Mouse (Mus musculus) heart, postnatal 36 days (tissue): Measurements from ENCODE around the gene Ms4a18. TPM values are rescaled to one million over a fixed set of nuclear protein-coding genes. Genes with fewer than 3 reads are reported as not detected.
A peak's percentile ranks its signal among the peaks of the same experiment; 100 is the strongest.

ENCODE experiments used
- DNase-seq, 2 experiments: peaks; one replicate each; pipeline ENCODE4 v3.0.0; 2021 to 2022
- intact Hi-C: fragments of 180-260 bp; cut with DNase I; formaldehyde crosslinking; loops from one replicate; pipeline ENCODE4 v1.15.1; 2025
- total RNA-seq, 2 experiments: library from RNA; stranded (reverse); gene quantifications; 2 replicates each; pipeline ENCODE4 v1.2.3; 2021

The Ms4a18 gene
- total RNA-seq, 2 experiments from 2014 or later = not detected

GRCm38 (mm10) chr19:10985889-10986288, 31.9 kb downstream of the Ms4a18 start:
- intact Hi-C loops = no loop called here
- no peak for DNase-seq

- no peak for DNase-seq
- intact Hi-C loops = no loop called here
Measured at GRCm38 (mm10) chr19:10984551-10984950, 33.3 kb downstream of the Ms4a18 start.

- peak; percentile 25 to 63 for DNase-seq
- intact Hi-C loops = no loop called here
Measured at GRCm38 (mm10) chr19:10983146-10983545, 34.7 kb downstream of the Ms4a18 start.

- DNase-seq = no peak
- intact Hi-C loops = no loop called here
Measured at GRCm38 (mm10) chr19:10980210-10980609, 37.6 kb downstream of the Ms4a18 start.

- intact Hi-C loops = loop anchor here (5.0 kb wide), 1 partner anchor 312 kb away; no protein-coding TSS in a partner anchor
Measured at GRCm38 (mm10) chr19:10979184-10980168, 38.4 kb downstream of the Ms4a18 start.

GRCm38 (mm10) chr19:10976318-10976717, 41.5 kb downstream of the Ms4a18 start:
- intact Hi-C loops = loop anchor here (5.0 kb wide), 1 partner anchor 309 kb away; no protein-coding TSS in a partner anchor
- DNase-seq = peak in 1 of 2 experiments; percentile 40

More at GRCm38 (mm10) chr19:10979184-10980168, 38.4 kb downstream of the Ms4a18 start:
- peak; percentile 78 to 84 for DNase-seq

- intact Hi-C loops = loop anchor here (5.0 kb wide), 1 partner anchor 308 kb away; no protein-coding TSS in a partner anchor
- no peak for DNase-seq
Measured at GRCm38 (mm10) chr19:10975187-10975586, 42.6 kb downstream of the Ms4a18 start.

- intact Hi-C loops = no loop called here
- peak in 1 of 2 experiments; percentile 10 for DNase-seq
Measured at GRCm38 (mm10) chr19:10974238-10974865, 43.5 kb downstream of the Ms4a18 start, which contains the start of gene Ms4a10. Ms4a10 (minus strand) TSS chr19:10974670.

GRCm38 (mm10) chr19:10973187-10973586, 44.6 kb downstream of the Ms4a18 start:
- intact Hi-C loops = no loop called here
- DNase-seq = no peak

- no peak for DNase-seq
- intact Hi-C loops = no loop called here
Measured at GRCm38 (mm10) chr19:10972660-10973059, 45.2 kb downstream of the Ms4a18 start.

- DNase-seq = no peak
- intact Hi-C loops = no loop called here
Measured at GRCm38 (mm10) chr19:10970457-10970856, 47.4 kb downstream of the Ms4a18 start.

- no peak for DNase-seq
- intact Hi-C loops = no loop called here
Measured at GRCm38 (mm10) chr19:10968578-10968977, 49.3 kb downstream of the Ms4a18 start.

GRCm38 (mm10) chr19:10965721-10966120, 52.1 kb downstream of the Ms4a18 start:
- no peak for DNase-seq
- intact Hi-C loops = no loop called here

- intact Hi-C loops = loop anchor here (2.0 kb wide), 3 partner anchors 51 to 295 kb away; no protein-coding TSS in a partner anchor
- no peak for DNase-seq
Measured at GRCm38 (mm10) chr19:10959978-10960346, 57.9 kb downstream of the Ms4a18 start.

- intact Hi-C loops = loop anchor here (2.0 kb wide), 3 partner anchors 51 to 295 kb away; no protein-coding TSS in a partner anchor
- DNase-seq = peak; percentile 42 to 47
Measured at GRCm38 (mm10) chr19:10959085-10959977, 58.5 kb downstream of the Ms4a18 start.

GRCm38 (mm10) chr19:10952021-10952939, 65.6 kb downstream of the Ms4a18 start:
- intact Hi-C loops = no loop called here
- DNase-seq = peak in 1 of 2 experiments; percentile 29

- intact Hi-C loops = loop anchor here (2.0 kb wide), 1 partner anchor 53 kb away; no protein-coding TSS in a partner anchor
- no peak for DNase-seq
Measured at GRCm38 (mm10) chr19:10949558-10949957, 68.3 kb downstream of the Ms4a18 start.

GRCm38 (mm10) chr19:10949112-10949511, 68.7 kb downstream of the Ms4a18 start, which contains the start of gene Ccdc86:
Ccdc86 (minus strand) TSS chr19:10949266.
- peak; percentile 92 to 96 for DNase-seq
- intact Hi-C loops = loop anchor here (2.0 kb wide), 1 partner anchor 52 kb away; no protein-coding TSS in a partner anchor

GRCm38 (mm10) chr19:10948416-10948815, 69.4 kb downstream of the Ms4a18 start:
- intact Hi-C loops = loop anchor here (2.0 kb wide), 1 partner anchor 52 kb away; no protein-coding TSS in a partner anchor
- no peak for DNase-seq
